Mouse (Mus musculus) left cerebral cortex, postnatal 4 days (tissue): ENCODE measurements around the gene Lrmda. TPM values are rescaled to one million over a fixed set of nuclear protein-coding genes. Genes with fewer than 3 reads are reported as not detected.

ENCODE experiments used
- DNase-seq: peaks from one replicate; pipeline ENCODE4 v3.0.0-alpha.2; 2022
- intact Hi-C: fragments of 180-260 bp; cut with DNase I; formaldehyde crosslinking; loops from one replicate; pipeline ENCODE4 v1.15.1; 2025
- total RNA-seq, 2 experiments: library from RNA; stranded (reverse); gene quantifications; 2 replicates each; pipeline ENCODE4 v1.2.3; 2021

The Lrmda gene
- total RNA-seq, 2 experiments from 2014 or later: 0.74 TPM; not detected in 1

- no peak for DNase-seq
- intact Hi-C loops: no loop called here
Measured at GRCm38 (mm10) chr14:22902116-22902515, 882.6 kb downstream of the Lrmda start.

- intact Hi-C loops: no loop called here
- DNase-seq: no peak
Measured at GRCm38 (mm10) chr14:22902914-22903313, 883.4 kb downstream of the Lrmda start.

GRCm38 (mm10) chr14:22905741-22906667 is 886.5 kb downstream of the Lrmda start:
- intact Hi-C loops: no loop called here
- peak; percentile 42 for DNase-seq

- DNase-seq: peak; percentile 38
- intact Hi-C loops: no loop called here
Measured at GRCm38 (mm10) chr14:22906716-22907115, 887.2 kb downstream of the Lrmda start.

- intact Hi-C loops: no loop called here
- DNase-seq: no peak
Measured at GRCm38 (mm10) chr14:22907221-22907620, 887.7 kb downstream of the Lrmda start.

GRCm38 (mm10) chr14:22908006-22908405 is 888.5 kb downstream of the Lrmda start:
- DNase-seq: no peak
- intact Hi-C loops: no loop called here

GRCm38 (mm10) chr14:22915463-22915862 is 896.0 kb downstream of the Lrmda start:
- intact Hi-C loops: no loop called here

GRCm38 (mm10) chr14:22918499-22918898 is 899.0 kb downstream of the Lrmda start:
- DNase-seq: no peak
- intact Hi-C loops: no loop called here

More at GRCm38 (mm10) chr14:22915463-22915862, 896.0 kb downstream of the Lrmda start:
- DNase-seq: no peak

- DNase-seq: no peak
- intact Hi-C loops: no loop called here
Measured at GRCm38 (mm10) chr14:22918931-22919330, 899.4 kb downstream of the Lrmda start.

- intact Hi-C loops: no loop called here
- DNase-seq: no peak
Measured at GRCm38 (mm10) chr14:22921152-22921551, 901.6 kb downstream of the Lrmda start.

- no peak for DNase-seq
- intact Hi-C loops: no loop called here
Measured at GRCm38 (mm10) chr14:22921796-22922195, 902.3 kb downstream of the Lrmda start.

GRCm38 (mm10) chr14:22922571-22922970 is 903.1 kb downstream of the Lrmda start:
- intact Hi-C loops: no loop called here
- DNase-seq: no peak

GRCm38 (mm10) chr14:22923251-22923650 is 903.7 kb downstream of the Lrmda start:
- no peak for DNase-seq
- intact Hi-C loops: no loop called here

GRCm38 (mm10) chr14:22928263-22928662 is 908.8 kb downstream of the Lrmda start:
- intact Hi-C loops: no loop called here
- DNase-seq: no peak

- DNase-seq: no peak
- intact Hi-C loops: no loop called here
Measured at GRCm38 (mm10) chr14:22928683-22929082, 909.2 kb downstream of the Lrmda start.

GRCm38 (mm10) chr14:22929585-22929984 is 910.1 kb downstream of the Lrmda start:
- intact Hi-C loops: no loop called here
- no peak for DNase-seq

- no peak for DNase-seq
- intact Hi-C loops: no loop called here
Measured at GRCm38 (mm10) chr14:22930488-22931046, 911.1 kb downstream of the Lrmda start.

- DNase-seq: no peak
- intact Hi-C loops: no loop called here
Measured at GRCm38 (mm10) chr14:22931114-22931822, 911.8 kb downstream of the Lrmda start.

GRCm38 (mm10) chr14:22936701-22937100 is 917.2 kb downstream of the Lrmda start:
- intact Hi-C loops: no loop called here
- DNase-seq: no peak

GRCm38 (mm10) chr14:22940576-22940975 is 921.1 kb downstream of the Lrmda start:
- DNase-seq: no peak
- intact Hi-C loops: no loop called here

- intact Hi-C loops: no loop called here
- DNase-seq: no peak
Measured at GRCm38 (mm10) chr14:22942569-22942968, 923.1 kb downstream of the Lrmda start.
